Mouse (Mus musculus) pancreas, adult 10 weeks (tissue): ENCODE data around the gene Foxred2. TPM values are rescaled to one million over a fixed set of nuclear protein-coding genes. Genes with fewer than 3 reads are reported as not detected.

Experiments used
- polyA plus RNA-seq: library from polyadenylated mRNA; stranded (reverse); fragments of 350-450 nt; fragmentation: Illumina TruSeq; extraction: RNeasy Lipid Tissue Mini Kit (QIAGEN cat#74804); gene quantifications from one replicate; pipeline ENCODE4 v1.2.3, GENCODE M21; 2015; ENCODE audit warnings: low read depth, low replicate concordance; ENCODE audit not compliant: insufficient read depth

Foxred2 gene
- polyA plus RNA-seq, result 4.8 TPM

DNA sequence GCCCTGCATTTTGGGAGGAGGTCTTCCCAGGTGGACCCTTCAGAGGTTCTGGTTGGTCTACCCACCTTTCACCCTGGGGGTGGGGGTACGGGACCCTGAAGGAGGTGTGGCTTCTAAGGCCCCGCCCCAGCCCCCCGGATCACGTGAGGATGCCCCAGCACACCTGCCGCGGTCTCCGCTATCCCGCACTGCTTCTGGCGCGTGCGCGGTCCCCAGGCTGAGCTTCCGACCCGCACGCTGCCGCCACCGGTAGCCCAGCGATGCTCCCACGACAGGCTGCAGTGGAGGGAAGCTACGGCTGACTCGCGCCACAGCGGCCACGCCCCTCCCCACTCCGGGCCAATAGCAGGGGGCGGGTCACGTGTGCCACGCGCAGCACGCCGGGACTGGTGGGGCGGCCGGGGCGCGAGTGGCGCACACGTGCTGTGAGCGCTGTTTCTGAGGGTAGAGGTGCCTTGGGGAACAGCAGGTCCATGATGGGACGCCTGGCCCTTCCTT lies at the start of gene Foxred2:
Gene Foxred2, minus strand, starts transcription at position 319 of the 498 bp plus-strand sequence.

DNA sequence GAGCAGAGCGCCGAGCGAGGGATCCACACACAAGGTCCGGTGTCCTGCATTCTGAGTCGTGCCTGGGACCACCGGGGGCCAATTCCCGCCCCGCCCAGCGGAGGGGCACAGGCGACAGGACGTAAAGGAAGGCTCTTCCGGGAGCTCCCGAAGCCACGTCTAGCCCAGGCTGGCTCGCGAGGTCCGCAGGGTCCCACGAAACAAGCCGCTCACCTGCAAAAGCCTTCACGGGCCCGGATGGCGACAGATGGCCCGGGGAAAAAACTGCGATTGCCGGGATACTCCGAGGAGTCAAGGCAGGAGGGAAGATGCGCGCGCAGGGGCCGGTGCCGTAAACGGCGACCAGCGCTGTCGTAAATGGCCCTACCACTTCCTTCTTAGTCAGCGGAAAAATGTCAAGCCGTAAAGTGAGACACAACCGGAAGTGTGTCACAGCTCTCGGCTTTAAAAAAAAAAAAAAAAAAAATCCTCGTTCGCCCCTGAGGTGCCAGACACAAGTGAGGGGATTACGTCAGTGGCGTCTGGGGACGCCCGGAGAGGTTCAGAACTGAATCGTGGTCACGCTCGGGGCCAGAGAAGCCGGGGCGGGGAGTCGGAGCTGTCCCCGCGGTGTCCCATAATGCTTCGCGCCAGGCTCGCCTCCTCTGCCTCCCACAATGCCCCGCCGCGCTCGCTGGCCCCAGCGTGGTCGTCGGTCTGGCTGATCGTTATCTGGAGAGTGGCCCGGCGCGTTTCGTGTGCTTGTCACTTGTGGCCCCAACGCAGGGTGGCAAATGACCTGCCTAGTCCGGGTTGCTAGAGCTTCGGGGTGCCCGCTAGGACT lies 14.2 kb upstream of the Foxred2 start, which contains the start of gene Eif3d:
Gene Eif3d, minus strand, starts transcription at position 344 of the 823 bp plus-strand sequence.

DNA sequence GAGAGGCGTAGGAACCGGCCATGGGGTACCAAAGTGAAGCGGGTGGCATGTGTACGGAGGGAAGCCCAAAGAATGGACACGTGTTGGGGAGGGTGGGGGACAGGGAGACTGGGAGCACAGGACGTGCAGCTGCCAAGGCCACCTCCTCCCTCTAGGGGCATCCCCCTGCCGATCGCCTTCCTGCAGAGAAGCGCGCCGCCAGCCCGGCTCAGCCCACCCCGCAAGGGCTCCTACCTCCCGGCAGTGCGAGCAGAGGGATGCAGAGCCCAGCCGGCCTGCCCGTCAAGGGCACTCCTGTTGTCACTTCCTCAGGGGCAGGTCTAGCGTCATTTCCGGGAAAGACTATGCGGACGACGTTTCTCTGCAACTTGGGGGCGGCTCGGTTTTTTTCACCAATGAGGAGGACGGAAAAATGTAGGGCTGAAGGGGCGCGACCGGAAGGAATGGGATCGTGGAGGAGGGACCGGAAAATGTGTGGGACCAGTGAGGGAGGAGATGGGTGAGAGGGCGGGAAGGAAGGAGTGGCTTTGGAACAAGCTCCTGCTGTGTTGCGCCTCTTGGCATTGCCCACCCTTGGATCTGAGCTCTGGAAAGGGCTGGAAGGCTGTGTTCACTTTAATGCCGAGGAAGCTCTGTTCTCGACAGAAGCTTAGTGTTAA lies 27.7 kb downstream of the Foxred2 start, which contains the start of gene Txn2:
Gene Txn2, minus strand, starts transcription at position 334 of the 659 bp plus-strand sequence.

Other genes starting within 250 kb of the Foxred2 start
- 2.9 TPM for gene Apol9b, start 227.7 kb downstream of the Foxred2 start, polyA plus RNA-seq
- not detected for gene Apol8, start 199.7 kb downstream of the Foxred2 start, polyA plus RNA-seq
- 24.4 TPM for gene Myh9, start 114.5 kb downstream of the Foxred2 start, polyA plus RNA-seq
- gene Txn2, start 27.7 kb downstream of the Foxred2 start, polyA plus RNA-seq, result 45.2 TPM
- gene Eif3d, start 14.1 kb upstream of the Foxred2 start, polyA plus RNA-seq, result 32.9 TPM
- gene Cacng2, start 163.3 kb upstream of the Foxred2 start, polyA plus RNA-seq, result not detected
- 6.8 TPM for gene Ift27, start 217.4 kb upstream of the Foxred2 start, polyA plus RNA-seq
- not detected for gene Pvalb, start 249.7 kb upstream of the Foxred2 start, polyA plus RNA-seq